21 mouse cellular contexts compared by ENCODE assay signal in the genomic region with DNA sequence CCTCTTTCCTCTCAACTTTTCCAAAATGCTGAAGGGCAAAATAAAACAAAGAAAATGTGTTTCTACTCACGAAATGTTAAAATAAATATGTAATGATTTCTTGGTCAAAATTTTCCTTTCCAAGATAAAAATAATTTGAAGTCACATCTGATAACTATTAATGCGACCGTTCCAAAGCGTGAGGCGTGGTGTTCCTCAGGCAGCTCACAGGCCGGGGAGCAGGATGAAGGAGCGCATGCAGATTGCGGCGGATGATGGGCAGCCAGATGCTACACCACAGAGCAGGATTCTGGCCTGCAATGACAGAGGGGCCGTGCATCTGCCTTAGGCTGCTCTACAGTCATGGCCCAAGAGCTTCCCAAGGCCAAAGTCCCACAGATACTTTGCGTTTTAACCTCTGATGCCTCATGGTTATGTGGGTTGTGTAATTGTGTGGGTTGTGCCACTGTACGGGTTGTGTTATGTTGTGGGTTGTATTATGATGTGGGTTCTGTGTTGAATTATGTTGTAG.
DNase-seq lines count a peak whose midpoint lies in the region; ATAC-seq lines count a peak whose summit lies in the region.
"Had no signal": no experiment of that assay in that cellular context is flagged by ENCODE, and none has a peak within 500 bp of the region (broad histone marks: within the 10 kb centered on the region; RNA-seq: fewer than 3 reads in every experiment).

No protein-coding gene starts in this region.

- peaks cover 8% of the 10 kb centered on the region for H3K4me1 ChIP-seq in intestine, embryonic 15.5 days (replicated peaks)
- H3K4me1 ChIP-seq in intestine, embryonic 16.5 days (ENCODE audit: control insufficient read depth, insufficient read depth, low read length), result 0 out of 2 replicates have a peak, but pooled peaks cover 4% of the 10 kb centered on the region
- no peaks in the 10 kb centered on the region for H3K4me1 ChIP-seq in megakaryocyte, embryonic 14.5 days
- H3K4me1 ChIP-seq in embryonic facial prominence, embryonic 15.5 days, result peaks cover 24% of the 10 kb centered on the region
- no peaks in the 10 kb centered on the region for H3K4me1 ChIP-seq in forebrain, embryonic 11.5 days (replicated peaks; ENCODE audit: control insufficient read depth, insufficient read depth, low read length)
- H3K4me1 ChIP-seq: forebrain, embryonic 13.5 days; hindbrain, embryonic 12.5 days; midbrain, embryonic 13.5 days; neural tube, embryonic 12.5 days had no signal

- DNase-seq in adrenal gland, adult 8-10 months, result no peak
- DNase-seq in forebrain, embryonic 11.5 days (ENCODE audit: low spot score), result no peak
- DNase-seq: B cell, adult 2 months; cerebellum, adult 18-20 months; heart, postnatal 10 days; thymus, adult 2 months had no signal

- peak overlapping the region; percentile 51; the same call in 1 of the 2 replicates for H3K27ac ChIP-seq in intestine, embryonic 15.5 days
- H3K27ac ChIP-seq in intestine, embryonic 16.5 days (ENCODE audit: low read length), result no peak overlapping the region
- H3K27ac ChIP-seq in embryonic facial prominence, embryonic 15.5 days (replicated peaks), result peak overlapping the region; percentile 70
- no peak overlapping the region for H3K27ac ChIP-seq in forebrain, embryonic 11.5 days (ENCODE audit: low read depth, low read length)
- H3K27ac ChIP-seq: forebrain, embryonic 13.5 days; hindbrain, embryonic 12.5 days; liver, embryonic 14.5 days; lung, embryonic 15.5 days; macrophage; midbrain, embryonic 13.5 days; neural tube, embryonic 12.5 days had no signal

- ATAC-seq in intestine, embryonic 15.5 days, result no peak
- no peak for ATAC-seq in intestine, embryonic 16.5 days
- ATAC-seq in megakaryocyte, adult 5-6 weeks (ENCODE audit: poor library complexity, severe bottlenecking), result no peak
- peak; percentile 60; the same call in 1 of the 2 replicates for ATAC-seq in embryonic facial prominence, embryonic 15.5 days (ENCODE audit: insufficient number of reproducible peaks, low FRiP score, low TSS enrichment, low read depth)
- ATAC-seq in forebrain, embryonic 11.5 days (replicated peaks; ENCODE audit: low FRiP score), result no peak
- ATAC-seq: forebrain, embryonic 13.5 days; inflammation-experienced regulatory T-cells, adult 6 months; midbrain, embryonic 13.5 days had no signal

- H3K9me3 ChIP-seq in intestine, embryonic 15.5 days, result no peaks in the 10 kb centered on the region
- no peaks in the 10 kb centered on the region for H3K9me3 ChIP-seq in intestine, embryonic 16.5 days (ENCODE audit: control insufficient read depth, low read length)
- no peaks in the 10 kb centered on the region for H3K9me3 ChIP-seq in megakaryocyte, embryonic 14.5 days
- no peaks in the 10 kb centered on the region for H3K9me3 ChIP-seq in embryonic facial prominence, embryonic 15.5 days (replicated peaks)
- no peaks in the 10 kb centered on the region for H3K9me3 ChIP-seq in forebrain, embryonic 11.5 days (ENCODE audit: control insufficient read depth, low read length)
- H3K9me3 ChIP-seq: forebrain, embryonic 13.5 days; hindbrain, embryonic 12.5 days; limb, embryonic 13.5 days; lung, embryonic 15.5 days; neural tube, embryonic 12.5 days had no signal

- H3K36me3 ChIP-seq in intestine, embryonic 15.5 days, result no peaks in the 10 kb centered on the region
- H3K36me3 ChIP-seq in intestine, embryonic 16.5 days (ENCODE audit: control insufficient read depth, insufficient read depth, low read length), result no peaks in the 10 kb centered on the region
- no peaks in the 10 kb centered on the region for H3K36me3 ChIP-seq in megakaryocyte, embryonic 14.5 days (replicated peaks; ENCODE audit: low read length)
- H3K36me3 ChIP-seq in embryonic facial prominence, embryonic 15.5 days, result no peaks in the 10 kb centered on the region
- H3K36me3 ChIP-seq in forebrain, embryonic 11.5 days (ENCODE audit: control insufficient read depth, insufficient read depth, low read length), result no peaks in the 10 kb centered on the region
- H3K36me3 ChIP-seq: hindbrain, embryonic 12.5 days; limb, embryonic 13.5 days; lung, embryonic 15.5 days; midbrain, embryonic 13.5 days; neural tube, embryonic 12.5 days had no signal

- no peaks in the 10 kb centered on the region for H3K27me3 ChIP-seq in intestine, embryonic 15.5 days (replicated peaks)
- H3K27me3 ChIP-seq in intestine, embryonic 16.5 days (replicated peaks; ENCODE audit: control insufficient read depth, insufficient read depth, low read length), result no peaks in the 10 kb centered on the region
- no peaks in the 10 kb centered on the region for H3K27me3 ChIP-seq in megakaryocyte, embryonic 14.5 days (replicated peaks)
- H3K27me3 ChIP-seq in embryonic facial prominence, embryonic 15.5 days, result no peaks in the 10 kb centered on the region
- H3K27me3 ChIP-seq in forebrain, embryonic 11.5 days (ENCODE audit: control insufficient read depth, insufficient read depth, low read length), result no peaks in the 10 kb centered on the region
- H3K27me3 ChIP-seq: forebrain, embryonic 13.5 days; hindbrain, embryonic 12.5 days; limb, embryonic 13.5 days; lung, embryonic 15.5 days; midbrain, embryonic 13.5 days; neural tube, embryonic 12.5 days had no signal

- WGBS in intestine, embryonic 15.5 days, result 74% methylated on average over 12 of the region's 12 CpGs
- 72% methylated on average over 12 of the region's 12 CpGs for WGBS in intestine, embryonic 16.5 days
- WGBS in embryonic facial prominence, embryonic 15.5 days, result 49% methylated on average over 12 of the region's 12 CpGs
- 87% methylated on average over 12 of the region's 12 CpGs for WGBS in forebrain, embryonic 11.5 days

- no peak overlapping the region for H3K4me3 ChIP-seq in intestine, embryonic 15.5 days (replicated peaks)
- no peak overlapping the region for H3K4me3 ChIP-seq in intestine, embryonic 16.5 days (ENCODE audit: low read length)
- peak overlapping the region; percentile 53 for H3K4me3 ChIP-seq in megakaryocyte, embryonic 14.5 days (replicated peaks)
- H3K4me3 ChIP-seq in embryonic facial prominence, embryonic 15.5 days (replicated peaks), result no peak overlapping the region
- no peak overlapping the region for H3K4me3 ChIP-seq in forebrain, embryonic 11.5 days (ENCODE audit: low read depth, low read length)
- H3K4me3 ChIP-seq: forebrain, embryonic 13.5 days; hindbrain, embryonic 12.5 days; limb, embryonic 13.5 days; lung, embryonic 15.5 days; midbrain, embryonic 13.5 days; neural tube, embryonic 12.5 days had no signal

- no peak overlapping the region for H3K4me2 ChIP-seq in intestine, embryonic 15.5 days (replicated peaks)
- H3K4me2 ChIP-seq in intestine, embryonic 16.5 days (ENCODE audit: low read depth, low read length), result no peak overlapping the region
- H3K4me2 ChIP-seq in embryonic facial prominence, embryonic 15.5 days (replicated peaks), result no peak overlapping the region
- H3K4me2 ChIP-seq in forebrain, embryonic 11.5 days (ENCODE audit: low read depth, low read length, severe bottlenecking), result no peak overlapping the region
- H3K4me2 ChIP-seq: forebrain, embryonic 13.5 days; heart, embryonic 11.5 days; hindbrain, embryonic 12.5 days; limb, embryonic 13.5 days; lung, embryonic 15.5 days; midbrain, embryonic 13.5 days; neural tube, embryonic 12.5 days had no signal

- no peak overlapping the region for H3K9ac ChIP-seq in intestine, embryonic 15.5 days
- H3K9ac ChIP-seq in intestine, embryonic 16.5 days (ENCODE audit: low read depth, low read length), result no peak overlapping the region
- H3K9ac ChIP-seq in embryonic facial prominence, embryonic 15.5 days, result no peak overlapping the region
- H3K9ac ChIP-seq in forebrain, embryonic 11.5 days (ENCODE audit: low read length), result no peak overlapping the region
- H3K9ac ChIP-seq: forebrain, embryonic 13.5 days; hindbrain, embryonic 12.5 days; limb, embryonic 13.5 days; liver, embryonic 14.5 days; lung, embryonic 15.5 days; midbrain, embryonic 13.5 days; neural tube, embryonic 12.5 days had no signal

Comparison
In these comparisons a context has a peak if more than half of its experiments do, and no peak if none do; other contexts are left out.
1. H3K27ac ChIP-seq: peak in intestine, embryonic 15.5 days (single experiment) and embryonic facial prominence, embryonic 15.5 days (single experiment); none in intestine, embryonic 16.5 days (single experiment) and forebrain, embryonic 11.5 days (single experiment).